Mouse (Mus musculus): ENCODE data around the gene Gm6902.
"Not testable (repeated sequence)": the region's sequence is repeated elsewhere in the genome, so short reads cannot be mapped to it uniquely, and the experiment has no call there.

The Gm6902 gene

GRCm38 (mm10) chr7:23278800-23279199, at the start of gene Gm6902:
Gm6902 (minus strand) TSS chr7:23278900.
- DNase-seq (ENCODE audit: low spot score) = not testable (repeated sequence)

- DNase-seq (ENCODE audit: low spot score) = not testable (repeated sequence)
Measured at GRCm38 (mm10) chr7:23300892-23301291, 22.2 kb upstream of the Gm6902 start, which contains the start of gene Nlrp4e. Nlrp4e (plus strand) TSS chr7:23301192.

- not testable (repeated sequence) for DNase-seq (ENCODE audit: low spot score)
Measured at GRCm38 (mm10) chr7:23251582-23251981, 27.1 kb downstream of the Gm6902 start, which contains the start of gene Vmn1r166. Vmn1r166 (minus strand) TSS chr7:23251682.
